Mouse (Mus musculus) embryonic facial prominence, embryonic 11.5 days (tissue): ENCODE data around the gene Arl5a. TPM values are rescaled to one million over a fixed set of nuclear protein-coding genes. Genes with fewer than 3 reads are reported as not detected.

Source experiments
- ATAC-seq: fragments of 200-750 bp; cut with Nextera tagmentation; replicated peaks from 2 replicates; pipeline ENCODE4 v1.8.0; 2017; ENCODE audit warnings: low read depth; ENCODE audit not compliant: insufficient number of reproducible peaks, low FRiP score, low TSS enrichment
- DNase-seq: peaks from one replicate; pipeline ENCODE4 v3.0.0-alpha.2; 2015; ENCODE audit warnings: low spot score
- H3K27ac ChIP-seq: fragments of 300-500 bp; sonication (generic); replicated peaks from 2 replicates; pipeline ENCODE4 v1.5.1; 2014; ENCODE audit warnings: mild to moderate bottlenecking, low read depth, low read length, control low read depth
- H3K27me3 ChIP-seq: fragments of 300-500 bp; sonication (generic); 2 replicates; pipeline ENCODE4 v1.6.1; 2014; ENCODE audit warnings: mild to moderate bottlenecking, low read length, moderate library complexity, mixed read lengths; ENCODE audit not compliant: control insufficient read depth, insufficient read depth
- H3K36me3 ChIP-seq: fragments of 300-500 bp; sonication (generic); replicated peaks from 2 replicates; pipeline ENCODE4 v1.6.1; 2014; ENCODE audit warnings: low read depth, mild to moderate bottlenecking, low read length, moderate library complexity, mixed read lengths; ENCODE audit not compliant: control insufficient read depth, insufficient read depth
- H3K4me1 ChIP-seq: fragments of 300-500 bp; sonication (generic); 2 replicates; pipeline ENCODE4 v1.6.1; 2014; ENCODE audit warnings: low read length, mixed read lengths; ENCODE audit not compliant: control insufficient read depth, insufficient read depth
- H3K4me2 ChIP-seq: fragments of 300-500 bp; sonication (generic); 2 replicates; pipeline ENCODE4 v1.6.1; 2014; ENCODE audit warnings: low read depth, mild to moderate bottlenecking, control low read depth, low read length, moderate library complexity
- H3K4me3 ChIP-seq: fragments of 300-500 bp; sonication (generic); 2 replicates; pipeline ENCODE4 v1.5.1; 2014; ENCODE audit warnings: low read depth, low read length, control low read depth
- H3K9ac ChIP-seq: fragments of 300-500 bp; sonication (generic); replicated peaks from 2 replicates; pipeline ENCODE4 v1.6.1; 2014; ENCODE audit warnings: mild to moderate bottlenecking, control low read depth, low read length
- H3K9me3 ChIP-seq: fragments of 300-500 bp; sonication (generic); replicated peaks from 2 replicates; pipeline ENCODE4 v1.6.1; 2016; ENCODE audit warnings: mild to moderate bottlenecking, low read length, inconsistent platforms, mixed read lengths; ENCODE audit not compliant: control insufficient read depth
- WGBS: fragments of 180-500 bp; shearing (Covaris S2); extraction: QIAGEN DNeasy Blood & Tissue Kit; methylation state at CpG from one replicate; pipeline ENCODE4 v1.1.7; 2014; 5-methylcytosine and 5-hydroxymethylcytosine counted together
- polyA plus RNA-seq: library from polyadenylated mRNA; unstranded; fragments of >200 nt; fragmentation: Nextera tagmentation; extraction: Ambion mirVana; gene quantifications from 2 replicates; pipeline ENCODE4 v1.2.1, GENCODE M21; 2014

Arl5a gene
- polyA plus RNA-seq, 1 experiment from 2014 or later: 91.3 TPM

- Histone ChIP-seq H3K9ac (no peak overlapping the region), H3K4me3 (no peak overlapping the region), H3K4me1 (no peaks in the 10 kb centered on the region), H3K36me3 (no peaks in the 10 kb centered on the region), H3K4me2 (no peak overlapping the region), H3K27me3 (no peaks in the 10 kb centered on the region), H3K9me3 (no peaks in the 10 kb centered on the region), H3K27ac (no peak overlapping the region)
- DNase-seq (no peak), ATAC-seq (no peak)
- 90% methylated on average over 3 of the region's 3 CpGs for WGBS
Measured at GRCm38 (mm10) chr2:52427383-52427782, 2.7 kb upstream of the Arl5a start.

DNA sequence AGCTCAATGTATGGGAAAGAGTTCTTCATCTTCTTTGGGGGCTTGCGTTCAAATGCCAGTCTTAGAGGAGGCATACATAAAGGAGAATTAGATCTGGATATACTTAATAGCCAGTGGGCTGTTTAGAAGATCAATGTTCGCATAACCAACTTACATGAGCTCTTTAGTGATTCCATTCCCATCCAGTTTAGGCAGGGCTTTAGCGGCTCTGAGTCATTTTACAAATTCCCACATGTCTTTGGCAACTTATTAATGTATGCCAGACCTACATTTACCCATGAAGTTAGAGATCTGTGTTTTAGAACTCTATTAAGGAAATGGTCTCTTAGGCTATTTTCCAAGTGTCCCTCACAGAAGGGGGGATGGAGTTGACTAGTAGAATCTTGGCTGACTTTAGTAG, 1.3 kb upstream of the Arl5a start:
- Histone ChIP-seq H3K9me3 (no peaks in the 10 kb centered on the region), H3K4me2 (no peak overlapping the region), H3K36me3 (no peaks in the 10 kb centered on the region), H3K4me3 (no peak overlapping the region), H3K27me3 (no peaks in the 10 kb centered on the region), H3K9ac (no peak overlapping the region), H3K4me1 (no peaks in the 10 kb centered on the region), H3K27ac (no peak overlapping the region)
- WGBS: 79% methylated on average over 3 of the region's 3 CpGs
- ATAC-seq (no peak), DNase-seq (no peak)

DNA sequence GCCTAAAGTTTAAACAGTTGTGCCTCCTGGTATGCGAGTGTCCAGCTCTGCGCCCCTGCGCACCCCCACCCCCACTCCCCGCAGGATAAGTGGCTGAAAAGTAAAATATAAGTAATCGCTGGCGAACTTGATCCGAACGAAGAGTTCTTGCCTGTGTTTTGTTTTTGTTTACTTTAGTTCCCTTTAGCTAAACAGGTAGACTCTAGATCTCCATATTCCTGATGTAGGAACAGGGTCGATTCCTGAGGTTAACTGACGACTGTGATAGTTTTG, 758 bp upstream of the Arl5a start:
- DNase-seq (no peak), ATAC-seq (no peak)
- WGBS: 24% methylated on average over 10 of the region's 10 CpGs
- no peaks in the 10 kb centered on the region for H3K27me3 ChIP-seq
- no peaks in the 10 kb centered on the region for H3K36me3 ChIP-seq
- no peaks in the 10 kb centered on the region for H3K4me1 ChIP-seq
- peak overlapping the region; percentile 35 for H3K9ac ChIP-seq
- H3K4me3 ChIP-seq: peak overlapping the region; percentile 93
- peak overlapping the region; percentile 46 for H3K4me2 ChIP-seq
- H3K9me3 ChIP-seq: no peaks in the 10 kb centered on the region
- H3K27ac ChIP-seq: no peak overlapping the region

GRCm38 (mm10) chr2:52424248-52424728, 413 bp downstream of the Arl5a start:
- peak overlapping the region; percentile 93 for H3K4me3 ChIP-seq
- under 1% methylated on average over 31 of the region's 42 CpGs for WGBS
- no peak overlapping the region; the same call in none of the 2 replicates for H3K4me2 ChIP-seq
- peak overlapping the region; percentile 98 for H3K9ac ChIP-seq
- no peaks in the 10 kb centered on the region for H3K27me3 ChIP-seq
- ATAC-seq (peak; percentile 86), DNase-seq (peak; percentile 49)
- no peaks in the 10 kb centered on the region for H3K36me3 ChIP-seq
- H3K27ac ChIP-seq: peak overlapping the region; percentile 80
- no peaks in the 10 kb centered on the region for H3K4me1 ChIP-seq
- no peaks in the 10 kb centered on the region for H3K9me3 ChIP-seq

DNA sequence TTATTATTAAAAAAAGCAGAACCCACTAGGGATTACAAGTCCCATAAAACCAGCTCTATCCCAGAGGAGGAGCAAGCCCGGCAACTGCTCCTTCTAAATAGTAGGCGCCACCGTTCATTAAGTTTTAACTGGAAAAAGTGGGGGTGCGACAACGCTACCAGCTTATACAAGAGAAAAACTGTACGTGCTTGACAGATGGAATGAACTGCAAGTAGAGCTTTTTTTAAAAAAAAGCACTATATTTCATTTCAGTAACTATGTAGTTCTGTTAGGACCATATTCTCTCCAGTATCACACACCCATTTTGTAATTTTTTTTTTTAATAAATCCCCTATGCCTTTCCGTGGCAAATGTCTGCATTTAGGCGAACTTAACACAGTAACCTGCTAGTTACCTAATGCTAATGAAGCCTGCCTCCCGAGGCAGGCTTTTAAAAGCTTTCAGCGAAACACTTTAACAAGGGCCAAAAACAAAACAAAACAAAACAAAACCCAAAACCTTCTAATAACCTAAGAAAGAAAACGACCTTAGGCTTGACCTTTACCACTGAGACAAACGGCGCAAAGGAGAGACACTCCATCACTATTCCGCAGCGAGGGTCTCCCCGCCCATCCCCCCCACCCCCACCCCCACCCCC, 972 bp downstream of the Arl5a start:
- Histone ChIP-seq H3K27ac (no peak overlapping the region), H3K36me3 (no peaks in the 10 kb centered on the region), H3K9ac (peak overlapping the region; percentile 47; the same call in 1 of the 2 replicates), H3K27me3 (no peaks in the 10 kb centered on the region), H3K4me2 (peak overlapping the region; percentile 40), H3K9me3 (no peaks in the 10 kb centered on the region), H3K4me3 (peak overlapping the region; percentile 93), H3K4me1 (no peaks in the 10 kb centered on the region)
- no peak for ATAC-seq
- peak; percentile 11 for DNase-seq
- 5% methylated on average over 16 of the region's 16 CpGs for WGBS

- no peak for ATAC-seq
- no peaks in the 10 kb centered on the region for H3K9me3 ChIP-seq
- DNase-seq: no peak
- no peaks in the 10 kb centered on the region for H3K36me3 ChIP-seq
- no peak overlapping the region for H3K27ac ChIP-seq
- H3K9ac ChIP-seq: no peak overlapping the region
- no peaks in the 10 kb centered on the region for H3K27me3 ChIP-seq
- H3K4me2 ChIP-seq: peak overlapping the region; percentile 40
- peak overlapping the region; percentile 93 for H3K4me3 ChIP-seq
- H3K4me1 ChIP-seq: no peaks in the 10 kb centered on the region
- WGBS: 66% methylated on average over 8 of the region's 8 CpGs
Measured at GRCm38 (mm10) chr2:52422871-52423610, 1.7 kb downstream of the Arl5a start.

DNA sequence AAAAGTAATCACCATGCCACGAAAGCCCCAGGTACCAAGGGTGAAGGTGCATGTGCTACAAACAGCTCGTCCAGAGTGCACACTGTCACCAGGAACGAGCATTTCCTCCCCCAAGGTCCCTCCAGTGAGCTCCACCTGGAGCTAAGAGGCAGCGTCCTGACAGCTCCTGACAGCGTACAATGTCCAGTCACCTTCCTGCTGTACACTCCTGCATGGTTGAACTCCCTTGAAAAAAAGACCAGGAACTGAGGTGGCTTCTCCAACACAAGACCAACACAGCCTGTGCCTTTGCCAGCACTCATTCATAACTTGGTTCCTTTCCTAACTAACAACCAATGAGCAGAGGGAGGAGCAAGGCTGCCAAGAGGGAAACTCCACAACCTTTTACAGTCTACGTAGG, 3.5 kb downstream of the Arl5a start:
- H3K27me3 ChIP-seq: no peaks in the 10 kb centered on the region
- H3K9ac ChIP-seq: no peak overlapping the region
- no peak overlapping the region for H3K4me2 ChIP-seq
- 72% methylated on average over 6 of the region's 6 CpGs for WGBS
- DNase-seq (no peak), ATAC-seq (no peak)
- H3K4me1 ChIP-seq: no peaks in the 10 kb centered on the region
- H3K9me3 ChIP-seq: no peaks in the 10 kb centered on the region
- no peaks in the 10 kb centered on the region for H3K36me3 ChIP-seq
- H3K27ac ChIP-seq: no peak overlapping the region
- no peak overlapping the region for H3K4me3 ChIP-seq

- H3K4me1 ChIP-seq: no peaks in the 10 kb centered on the region
- WGBS: 90% methylated on average over 7 of the region's 7 CpGs
- no peak overlapping the region for H3K9ac ChIP-seq
- H3K4me2 ChIP-seq: no peak overlapping the region
- H3K27me3 ChIP-seq: no peaks in the 10 kb centered on the region
- H3K36me3 ChIP-seq: peaks cover 4% of the 10 kb centered on the region; the same call in 1 of the 2 replicates
- H3K27ac ChIP-seq: no peak overlapping the region
- no peaks in the 10 kb centered on the region for H3K9me3 ChIP-seq
- ATAC-seq (no peak), DNase-seq (no peak)
- H3K4me3 ChIP-seq: no peak overlapping the region
Measured at GRCm38 (mm10) chr2:52420001-52420710, 4.5 kb downstream of the Arl5a start.
